Mouse (Mus musculus): ENCODE measurements at regions not wholly inside any gene's neighbourhood (a gene's known extent, or its start where the extent isn't known, plus 50 kb on each side); places are given as distances from the start of the nearest gene placed in this dataset.
A peak's percentile ranks its signal among the peaks of the same experiment; 100 is the strongest.

GRCm38 (mm10) chr4:67662122-67662521 is 834.7 kb downstream of the Tlr4 start:
- DNase-seq, result no peak

DNA sequence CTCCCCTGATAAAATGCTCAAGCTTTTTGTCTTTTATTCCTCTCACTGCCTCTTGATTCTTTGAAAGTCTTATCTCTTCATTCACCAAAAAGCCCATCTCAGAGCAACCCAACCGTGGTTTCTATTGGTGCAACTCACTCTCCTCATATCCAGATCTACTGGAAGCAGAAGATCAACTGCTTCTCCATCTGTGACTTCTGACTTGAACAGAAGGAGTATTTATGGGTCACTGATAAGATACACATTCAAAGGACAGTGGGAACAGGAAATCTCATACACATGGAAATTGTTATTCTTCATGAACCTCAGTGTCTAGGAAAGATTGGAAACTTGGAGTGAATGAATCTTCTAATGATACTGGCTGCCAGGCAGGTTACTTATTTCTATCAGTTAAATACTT is 846.6 kb downstream of the Tlr4 start:
- DNase-seq, result peak; percentile 46

DNA sequence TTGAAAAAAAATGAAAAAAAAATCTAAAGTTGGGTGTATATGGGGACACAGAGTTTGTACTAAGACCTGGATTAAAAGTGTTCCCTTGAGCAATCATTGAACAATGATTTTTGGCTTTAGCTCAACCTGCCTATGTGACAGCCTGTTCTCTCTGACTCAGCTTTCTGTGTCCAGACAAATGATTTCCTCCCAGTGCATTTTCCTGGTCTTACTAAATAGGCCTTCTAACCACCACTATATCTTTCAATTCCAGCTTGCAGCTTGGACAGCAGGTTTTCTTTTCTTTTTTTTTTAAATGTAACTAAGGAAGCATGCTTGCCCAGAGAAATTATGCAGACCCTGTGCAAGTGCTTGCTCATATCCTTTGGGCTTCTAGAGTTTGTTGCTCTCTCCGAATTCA is 850.2 kb downstream of the Tlr4 start:
- DNase-seq, result peak; percentile 22

DNA sequence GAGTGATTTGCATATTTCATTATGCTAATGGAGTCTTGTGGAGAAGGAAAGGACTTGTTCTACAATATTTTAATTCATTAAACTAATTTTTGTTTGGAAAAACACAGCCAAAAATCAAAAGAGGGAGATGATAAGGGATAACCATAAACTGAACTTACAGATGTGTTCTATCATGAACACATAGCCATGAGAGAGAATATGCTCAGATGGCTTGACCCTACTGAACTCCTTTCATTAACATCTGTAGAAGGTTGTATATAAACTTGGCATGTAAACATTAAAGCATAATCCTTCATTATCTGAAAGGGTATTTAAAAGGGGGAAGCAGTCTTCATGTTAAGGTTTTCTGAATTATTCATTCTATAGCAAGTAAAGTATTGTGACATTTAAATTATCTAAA is 871.1 kb downstream of the Tlr4 start:
- no peak for DNase-seq
